Mouse (Mus musculus) erythroblast, adult 5-6 weeks (primary cell): ENCODE measurements around the gene Cfhr1. TPM values are rescaled to one million over a fixed set of nuclear protein-coding genes. Genes with fewer than 3 reads are reported as not detected.

Source experiments
- ATAC-seq: replicated peaks from 2 replicates; pipeline ENCODE4 v1.8.0; 2016; ENCODE audit warnings: moderate number of reproducible peaks, mild to moderate bottlenecking, moderate TSS enrichment, inconsistent platforms; ENCODE audit not compliant: poor library complexity, low FRiP score, severe bottlenecking
- total RNA-seq, 2 experiments: library from RNA; stranded (forward) in 1 of 2; stranded (reverse) in 1 of 2; fragments of 150-400 nt in 1 of 2; fragments of 200-764, 138-1000 nt in 1 of 2; gene quantifications; 2 replicates each; pipeline versions ENCODE4 v1.2.3 to v1.2.4; 2015 to 2017; ENCODE audit warnings: low replicate concordance in 2 of 2

Cfhr1 gene
- total RNA-seq (2015; ENCODE audit: low replicate concordance) = not detected in 2 replicates
- total RNA-seq (2017; ENCODE audit: low replicate concordance) = not detected in 2 replicates

GRCm38 (mm10) chr1:139560024-139560423 lies at the start of gene Cfhr1:
Gene Cfhr1 (minus strand): TSS chr1:139560272.
- ATAC-seq = no peak

- ATAC-seq = no peak
These were observed 8.8 kb downstream of the Cfhr1 start for GRCm38 (mm10) chr1:139551311-139551710.

- ATAC-seq = no peak
These were observed 11.5 kb downstream of the Cfhr1 start for GRCm38 (mm10) chr1:139548536-139548935.

GRCm38 (mm10) chr1:139514556-139514955 lies 45.5 kb downstream of the Cfhr1 start:
- no peak for ATAC-seq

GRCm38 (mm10) chr1:139501258-139501752 lies 58.8 kb downstream of the Cfhr1 start, which contains the start of gene F13b:
Gene F13b (plus strand): TSS chr1:139501702.
- no peak for ATAC-seq

GRCm38 (mm10) chr1:139499751-139500150 lies 60.3 kb downstream of the Cfhr1 start:
- no peak for ATAC-seq

Other genes starting within 250 kb of the Cfhr1 start
- gene Crb1, start 183.2 kb downstream of the Cfhr1 start, total RNA-seq (2015; ENCODE audit: low replicate concordance) = 0.84 TPM in 1 of 2 replicates, not detected in the other
- not detected in 2 replicates for gene Crb1, start 183.2 kb downstream of the Cfhr1 start, total RNA-seq (2017; ENCODE audit: low replicate concordance)
- gene Zbtb41, start 138.0 kb downstream of the Cfhr1 start, total RNA-seq (2015; ENCODE audit: low replicate concordance) = 4.2 and 5.8 TPM in 2 replicates
- gene Zbtb41, start 138.0 kb downstream of the Cfhr1 start, total RNA-seq (2017; ENCODE audit: low replicate concordance) = 2.6 and 3.9 TPM in 2 replicates
- 15.7 and 21.5 TPM in 2 replicates for gene Aspm, start 105.5 kb downstream of the Cfhr1 start, total RNA-seq (2015; ENCODE audit: low replicate concordance)
- gene Aspm, start 105.5 kb downstream of the Cfhr1 start, total RNA-seq (2017; ENCODE audit: low replicate concordance) = 22.0 and 26.1 TPM in 2 replicates
- gene F13b, start 58.6 kb downstream of the Cfhr1 start, total RNA-seq (2015; ENCODE audit: low replicate concordance) = not detected in 2 replicates
- gene F13b, start 58.6 kb downstream of the Cfhr1 start, total RNA-seq (2017; ENCODE audit: low replicate concordance) = not detected in 2 replicates
- gene Gm4788, start 221.0 kb upstream of the Cfhr1 start, total RNA-seq (2015; ENCODE audit: low replicate concordance) = not detected in 2 replicates
- not detected in 2 replicates for gene Gm4788, start 221.0 kb upstream of the Cfhr1 start, total RNA-seq (2017; ENCODE audit: low replicate concordance)